Mouse (Mus musculus): ENCODE data around the gene D930020B18Rik.

DNA sequence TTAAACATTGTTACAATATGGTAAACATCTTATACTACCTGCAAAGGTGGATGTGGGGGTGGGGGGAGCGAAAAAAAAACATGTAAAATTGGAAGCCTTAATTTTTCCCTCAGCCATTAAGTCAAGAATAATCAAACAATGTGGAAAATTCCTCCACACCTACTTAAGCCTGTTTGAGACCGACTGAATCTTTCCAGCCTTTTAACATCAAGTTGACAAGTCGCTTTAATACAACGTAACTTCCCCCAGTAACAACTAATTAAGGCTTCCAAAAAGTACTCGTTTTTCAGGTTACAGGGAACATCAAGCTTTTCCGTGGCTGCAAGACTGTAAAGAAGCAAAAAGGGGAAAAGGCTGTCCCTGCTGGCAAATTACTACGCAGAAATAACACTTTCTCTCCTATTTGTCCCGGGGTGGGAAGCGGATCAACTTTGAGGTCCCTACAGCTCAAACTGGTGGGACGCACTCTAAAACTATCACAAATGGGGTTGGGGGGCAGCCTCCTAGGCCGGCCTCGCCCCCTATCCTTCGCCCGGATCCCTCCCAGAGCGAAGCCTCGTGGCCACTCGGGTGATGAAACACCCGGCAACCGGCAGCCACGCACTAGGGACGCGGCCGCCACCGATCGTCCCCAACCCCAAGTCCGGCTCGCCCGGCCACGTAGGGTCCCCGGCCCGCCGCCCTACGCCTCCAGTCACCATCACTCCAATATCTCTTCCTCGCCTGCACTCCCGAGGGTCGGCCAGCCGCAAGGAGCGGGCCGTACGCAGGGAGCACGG, 15.8 kb upstream of the D930020B18Rik start:
- TF ChIP-seq POLR2AphosphoS2 (IDR thresholded peaks at IDR 0.05; ENCODE audit: low read depth, low read length) (no peak), MAZ (IDR thresholded peaks at IDR 0.05; ENCODE audit: low read depth, low read length) (no peak), POLR2A (IDR thresholded peaks at IDR 0.05; ENCODE audit: low read depth, low read length) (no peak), ZNF384 (IDR thresholded peaks at IDR 0.05; ENCODE audit: low read depth, low read length) (peak; percentile 2; the same call in 1 of the 2 replicates), CHD1 (IDR thresholded peaks at IDR 0.05; ENCODE audit: low read depth, low read length) (peak; percentile 18; the same call in 1 of the 2 replicates), EP300 (IDR thresholded peaks at IDR 0.05; ENCODE audit: low read length) (no peak)

Measured in CH12.LX (cell line).